Mouse (Mus musculus) monocyte, adult 2 months (primary cell): Measurements from ENCODE around the gene Ccdc60.
"Not testable (repeated sequence)": the region's sequence is repeated elsewhere in the genome, so short reads cannot be mapped to it uniquely, and the experiment has no call there.

ENCODE experiments used
- DNase-seq, 2 experiments: peaks; one replicate each; pipeline ENCODE4 v3.0.0; 2022; ENCODE audit warnings: low spot score in 2 of 2, low read depth in 1 of 2

The Ccdc60 gene

DNA sequence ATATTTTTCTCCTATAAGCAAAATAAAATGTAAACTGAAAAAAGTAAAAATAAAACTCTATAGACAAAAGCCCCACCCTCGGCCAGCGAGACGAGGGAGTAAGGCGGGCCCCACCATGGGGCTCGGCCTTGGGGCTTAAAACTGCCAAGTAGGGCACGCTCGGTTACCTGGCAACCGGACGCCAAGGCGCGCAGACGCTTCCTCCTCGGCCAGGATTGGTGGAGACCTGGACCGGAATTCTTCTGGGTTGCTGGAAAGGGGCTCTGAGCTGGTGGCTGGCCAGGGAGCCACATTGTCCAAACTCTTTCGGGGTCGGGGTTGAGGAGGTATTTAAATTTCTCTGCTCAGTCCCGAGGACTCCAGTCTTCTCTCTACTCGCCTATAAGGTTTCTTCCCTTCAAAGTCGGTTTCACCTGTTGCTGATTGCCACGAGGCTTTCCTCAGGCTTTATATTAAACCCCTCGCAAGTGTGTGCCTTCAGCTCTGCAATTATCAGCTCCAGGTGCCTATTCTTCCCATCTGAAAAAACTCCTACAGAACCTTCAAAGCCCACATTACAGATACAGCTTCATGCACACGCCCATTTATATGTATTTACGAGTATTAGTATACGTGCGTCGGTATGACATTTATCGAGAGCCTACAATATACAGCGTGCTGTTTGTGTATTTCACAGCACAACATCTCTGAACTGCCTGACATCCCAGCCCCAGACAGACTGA lies at the start of gene Ccdc60:
Gene Ccdc60 (minus strand): TSS at position 137 of the 722 bp plus-strand sequence.
- no peak for DNase-seq

GRCm38 (mm10) chr5:116336191-116336590 lies 47.4 kb upstream of the Ccdc60 start:
- DNase-seq = no peak

DNA sequence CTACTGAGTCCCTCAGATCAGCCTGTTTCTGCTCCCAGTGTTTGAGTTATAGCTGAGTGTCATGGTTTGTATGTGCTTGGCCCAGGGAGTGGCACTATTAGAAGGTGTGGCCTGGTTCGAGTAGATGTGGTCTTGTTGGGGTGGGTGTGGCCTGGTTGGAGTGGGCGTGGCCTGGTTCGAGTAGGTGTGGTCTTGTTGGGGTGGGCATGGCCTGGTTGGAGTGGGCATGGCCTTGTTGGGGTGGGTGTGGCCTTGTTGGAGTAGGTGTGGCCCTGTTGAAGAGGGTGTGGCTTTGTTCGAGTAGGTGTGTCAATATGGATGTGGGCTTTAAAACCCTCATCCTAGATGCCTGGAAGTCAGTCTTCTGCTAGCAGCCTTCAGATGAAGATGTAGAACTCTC lies 40.1 kb upstream of the Ccdc60 start:
- DNase-seq = no peak

GRCm38 (mm10) chr5:116323401-116323800 lies 34.6 kb upstream of the Ccdc60 start:
- DNase-seq = no peak

DNA sequence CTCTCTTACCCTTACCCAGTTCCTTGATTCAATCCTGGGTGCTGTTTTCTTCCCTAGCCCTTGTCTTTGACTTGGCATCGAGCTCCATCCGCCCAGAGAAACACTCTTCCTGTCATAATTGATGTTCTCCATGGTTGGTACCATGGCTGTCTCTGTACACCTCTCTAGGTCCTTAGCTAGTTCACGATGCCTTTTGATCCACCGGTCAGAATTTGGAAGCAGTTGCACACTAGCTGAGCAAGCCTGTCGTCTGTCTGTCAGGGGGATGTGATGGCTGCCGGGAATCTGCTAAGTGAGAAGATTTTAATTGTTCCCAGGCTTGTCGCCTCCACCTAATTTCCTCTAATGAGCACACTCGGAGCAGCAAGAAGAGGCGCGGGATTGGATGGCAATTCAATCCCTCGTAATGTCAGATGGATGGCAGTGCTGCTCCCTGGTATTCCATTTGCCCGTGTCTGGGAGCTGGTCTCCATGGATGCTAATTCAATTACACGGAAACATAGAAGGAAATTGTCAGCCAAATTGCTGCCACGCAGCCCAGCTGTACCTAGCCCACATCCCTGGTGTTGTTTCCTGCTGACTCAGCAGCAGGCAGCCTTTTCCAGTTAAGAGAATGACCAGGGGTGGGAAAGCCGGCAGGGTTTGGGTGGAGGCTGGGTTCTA lies 33.7 kb upstream of the Ccdc60 start:
- DNase-seq = no peak

DNA sequence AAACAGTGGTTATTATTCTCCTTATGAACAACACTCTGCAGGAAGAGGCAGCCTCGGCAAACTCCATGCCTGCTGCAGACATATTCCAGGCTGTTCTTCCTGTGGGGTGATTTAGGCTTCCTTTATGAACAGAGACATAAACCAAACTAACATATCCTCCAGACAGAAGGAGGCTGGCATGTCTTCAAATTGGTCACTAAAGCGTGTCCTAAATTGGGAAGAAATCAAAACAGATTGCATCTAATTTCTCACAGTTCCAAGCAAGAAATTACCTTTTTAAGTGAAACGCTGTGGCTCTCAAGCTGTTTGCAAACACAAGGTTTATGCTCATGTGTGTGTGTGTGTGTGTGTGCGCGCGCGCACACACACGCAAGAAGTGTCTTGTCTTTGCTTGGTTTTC lies 24.9 kb upstream of the Ccdc60 start:
- no peak for DNase-seq

- DNase-seq = no peak
Observed at GRCm38 (mm10) chr5:116312111-116312737, 23.4 kb upstream of the Ccdc60 start.

- DNase-seq = no peak
Observed at GRCm38 (mm10) chr5:116311636-116312035, 22.9 kb upstream of the Ccdc60 start.

DNA sequence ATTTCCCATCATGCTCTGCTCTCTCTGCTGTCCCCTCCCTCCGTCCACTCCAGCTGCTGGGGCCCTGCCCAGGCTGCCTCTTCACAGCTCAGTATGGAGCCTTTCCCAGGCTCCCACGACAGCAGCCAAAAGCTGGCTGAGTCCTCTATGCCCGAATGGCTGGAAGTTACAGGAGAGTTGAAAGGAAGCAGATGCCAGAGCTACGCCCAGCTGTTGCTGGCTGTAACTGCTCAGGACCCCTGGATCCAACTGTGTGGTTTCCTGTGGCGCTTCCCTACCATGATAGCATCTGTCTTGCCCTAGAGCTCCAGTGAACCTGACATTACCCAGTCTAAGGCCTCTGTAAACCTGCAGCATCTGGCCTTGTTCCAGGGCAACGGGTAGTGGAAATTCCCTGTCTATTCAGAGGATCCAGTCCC lies 20.6 kb upstream of the Ccdc60 start:
- DNase-seq = no peak

DNA sequence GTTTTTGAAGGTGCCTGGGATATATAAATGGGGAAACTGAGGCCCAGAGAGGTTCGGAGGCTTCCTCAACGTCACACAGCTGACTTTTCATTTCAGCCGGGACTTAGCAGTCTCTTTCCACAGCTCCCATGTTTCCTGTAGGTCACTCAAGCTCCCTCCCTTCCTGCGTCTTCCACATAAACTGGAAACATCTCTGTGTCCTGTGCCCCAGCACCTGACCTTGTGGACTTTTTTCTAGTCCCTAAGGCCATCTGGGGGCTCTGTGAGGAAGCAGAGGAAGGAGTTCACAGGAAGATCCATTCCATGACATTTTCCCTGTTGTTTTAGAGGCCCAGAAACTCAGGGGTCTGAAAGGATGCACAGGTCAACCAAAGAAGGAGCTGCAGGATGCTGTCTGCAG lies 16.8 kb upstream of the Ccdc60 start:
- DNase-seq = no peak

GRCm38 (mm10) chr5:116305146-116305545 lies 16.4 kb upstream of the Ccdc60 start:
- DNase-seq = not testable (repeated sequence)

DNA sequence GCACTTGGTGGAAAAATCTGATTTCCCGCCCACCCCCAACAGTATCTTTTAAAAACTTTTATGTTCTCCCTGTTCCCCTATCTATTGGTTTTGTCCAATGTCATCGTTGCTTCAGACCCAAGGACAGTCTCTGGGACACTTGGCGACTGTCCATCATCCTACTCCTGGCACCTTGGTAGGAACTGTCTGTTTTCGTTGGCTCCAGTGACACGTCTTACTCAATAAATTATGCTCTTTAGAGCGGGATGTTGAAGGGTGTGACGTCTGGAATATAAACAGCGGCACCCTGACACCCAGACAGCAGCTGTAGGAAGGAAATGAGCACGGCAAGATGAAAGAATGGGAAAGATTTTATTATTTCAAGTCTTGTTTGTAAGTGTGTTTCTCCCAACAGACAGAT lies 12.2 kb upstream of the Ccdc60 start:
- DNase-seq = no peak

- no peak for DNase-seq
Observed at GRCm38 (mm10) chr5:116293501-116293900, 4.7 kb upstream of the Ccdc60 start.

- no peak for DNase-seq
Observed at GRCm38 (mm10) chr5:116290584-116290983, 1.8 kb upstream of the Ccdc60 start.

DNA sequence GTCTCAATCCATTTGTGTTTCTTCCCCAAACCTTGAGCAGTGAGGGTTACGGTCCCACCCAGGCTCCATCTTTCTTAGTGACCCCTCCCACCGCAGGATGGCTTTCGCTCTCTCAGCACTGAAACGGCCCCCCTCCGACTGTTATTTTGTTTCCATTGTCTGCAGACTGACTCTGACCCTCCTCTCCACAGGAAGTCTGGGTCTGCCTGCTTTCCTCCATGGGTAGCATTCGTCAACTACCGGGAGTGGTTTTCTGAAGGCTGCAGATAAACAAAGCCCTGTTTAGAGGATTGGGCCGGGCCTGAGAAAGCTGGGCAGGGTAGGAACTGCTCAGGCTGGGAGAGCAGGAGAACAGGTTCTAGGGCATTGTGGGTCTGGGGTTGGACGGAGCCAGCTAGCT lies 1.1 kb upstream of the Ccdc60 start:
- no peak for DNase-seq

- DNase-seq = no peak
Observed at GRCm38 (mm10) chr5:116288183-116288582, 602 bp downstream of the Ccdc60 start.

DNA sequence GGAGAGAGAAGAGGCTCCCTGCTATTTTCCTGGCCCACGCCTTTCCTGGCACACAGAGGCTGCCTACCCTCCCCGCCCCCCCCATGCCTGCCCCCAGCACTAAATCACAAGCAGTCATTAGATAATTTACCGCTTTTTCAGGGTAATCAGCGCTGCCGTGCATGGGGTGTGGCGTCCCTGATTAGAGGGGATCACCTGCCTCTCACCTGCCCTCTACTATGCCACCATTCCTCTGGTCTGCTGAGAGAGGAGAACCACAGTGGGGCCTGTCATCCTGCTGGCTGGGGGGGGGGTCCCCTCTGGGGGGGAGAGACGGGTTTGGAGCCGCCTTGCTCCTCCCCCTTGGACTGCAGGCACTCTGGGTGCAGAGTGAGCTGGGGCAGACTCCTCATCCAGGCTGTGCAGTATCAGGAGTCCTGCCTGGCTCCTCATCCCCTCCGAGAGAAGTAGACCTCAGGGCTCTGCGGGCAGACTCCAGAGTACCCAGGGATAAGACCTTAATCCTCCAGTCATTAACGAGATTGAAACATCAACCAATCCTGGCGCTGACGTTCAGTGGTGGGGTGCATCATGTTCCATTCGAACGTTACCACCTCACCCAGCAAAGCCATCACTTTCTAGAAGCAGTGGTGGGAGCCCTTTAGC lies 3.1 kb downstream of the Ccdc60 start:
- DNase-seq = no peak

GRCm38 (mm10) chr5:116280518-116280917 lies 8.3 kb downstream of the Ccdc60 start:
- DNase-seq = no peak

DNA sequence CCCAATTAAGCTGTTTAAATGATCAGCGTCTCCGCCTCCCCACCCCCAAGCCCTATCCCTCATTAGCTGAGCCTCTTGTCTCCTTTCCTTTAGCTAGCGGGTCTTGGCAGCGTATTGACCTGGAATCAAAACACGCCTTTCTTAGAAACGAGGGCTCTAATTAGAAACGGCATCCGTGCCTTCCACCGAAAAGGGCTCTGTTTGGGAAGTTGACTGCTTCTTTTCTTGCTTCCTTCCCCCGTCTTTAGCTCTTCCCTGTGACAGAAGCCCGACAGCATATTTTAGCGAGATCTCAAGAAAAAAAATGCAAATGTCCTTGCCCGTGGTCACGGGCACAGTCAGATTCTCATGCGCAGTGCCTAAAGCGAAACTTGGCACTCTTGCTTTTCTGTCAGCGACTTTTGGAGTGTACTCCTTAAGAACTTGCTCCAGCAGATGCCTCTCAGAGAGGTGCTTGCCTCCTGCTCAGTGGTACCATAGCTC lies 10.3 kb downstream of the Ccdc60 start:
- DNase-seq = no peak

DNA sequence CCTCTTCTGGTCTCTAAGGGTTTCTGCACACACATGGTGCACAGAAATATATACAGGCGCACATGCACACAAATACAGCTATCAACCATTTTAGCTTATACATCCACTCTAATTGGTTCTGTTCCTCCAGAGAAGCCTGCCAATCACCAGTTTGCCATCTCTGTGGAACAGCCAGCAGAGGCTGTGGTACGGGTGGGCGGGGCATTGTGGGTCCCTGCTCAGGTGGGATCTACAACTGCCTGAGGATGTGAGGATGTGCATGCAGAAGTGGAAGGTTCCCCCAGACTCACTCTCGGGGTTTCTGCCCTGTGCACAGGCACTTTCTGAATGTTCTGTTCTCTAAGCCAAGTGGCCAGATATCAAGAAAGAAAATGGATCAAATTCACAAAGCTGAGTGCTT lies 10.8 kb downstream of the Ccdc60 start:
- no peak for DNase-seq

DNA sequence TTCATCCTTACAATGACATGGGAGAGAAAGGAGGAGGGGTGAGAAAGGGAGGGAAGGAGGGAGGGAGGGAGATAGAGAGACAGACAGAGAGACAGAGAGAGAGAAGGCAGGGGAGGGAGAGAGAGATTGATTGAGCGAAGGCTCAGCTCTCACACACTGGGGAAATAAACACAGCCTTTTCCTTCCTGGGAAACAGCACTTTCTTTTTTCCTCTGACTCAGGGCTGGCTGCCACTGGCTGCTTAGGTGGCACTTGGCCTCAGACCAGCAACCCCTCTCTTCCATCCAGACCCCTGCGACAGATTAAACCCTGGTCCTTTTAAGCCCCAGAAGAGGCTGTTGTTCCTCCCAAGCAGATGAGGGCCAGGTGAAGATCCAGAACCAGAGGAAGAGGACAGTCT lies 14.0 kb downstream of the Ccdc60 start:
- DNase-seq = no peak

DNA sequence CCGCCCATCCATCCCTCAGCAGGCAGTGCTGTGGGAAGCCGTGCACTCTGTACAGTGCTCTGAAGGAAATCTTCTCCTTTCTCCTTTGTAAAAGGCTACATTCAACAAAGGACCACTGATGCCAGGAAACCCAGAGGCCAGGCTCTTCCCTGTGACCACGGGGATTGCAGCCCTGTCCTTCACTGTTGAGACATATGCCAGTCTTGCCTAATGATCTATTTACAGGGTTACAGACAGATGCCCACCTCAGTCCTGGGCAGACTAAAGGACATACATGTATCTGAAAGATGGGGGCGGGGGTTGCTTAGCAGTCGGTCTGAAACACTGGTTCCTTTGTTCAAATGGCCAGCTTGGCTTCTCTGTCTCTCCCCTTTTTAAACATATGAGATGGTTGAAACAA lies 14.4 kb downstream of the Ccdc60 start:
- no peak for DNase-seq
